In the genomic region with DNA sequence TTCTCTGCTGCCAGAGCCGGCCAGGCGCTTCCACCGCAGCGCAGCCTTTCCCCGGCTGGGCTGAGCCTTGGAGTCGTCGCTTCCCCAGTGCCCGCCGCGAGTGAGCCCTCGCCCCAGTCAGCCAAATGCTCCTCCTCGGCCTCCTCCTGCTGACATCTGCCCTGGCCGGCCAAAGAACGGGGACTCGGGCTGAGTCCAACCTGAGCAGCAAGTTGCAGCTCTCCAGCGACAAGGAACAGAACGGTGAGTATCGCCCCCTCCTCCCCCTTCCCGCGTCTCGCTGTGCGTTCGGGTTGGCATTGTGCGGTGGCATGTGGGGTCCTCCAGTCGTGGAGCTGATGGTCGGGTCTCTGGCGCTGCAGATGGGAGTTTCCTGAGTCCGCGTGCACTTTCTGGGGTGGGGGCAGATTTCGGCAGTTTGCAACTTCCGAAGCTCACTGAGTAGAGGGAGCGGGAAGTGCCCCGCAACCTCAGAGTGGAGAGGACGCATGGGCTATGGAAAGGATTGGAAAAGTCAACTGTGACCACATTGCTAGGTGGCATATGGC, we compare ENCODE assay signal across 8 mouse cellular contexts. TPM values are rescaled to one million over a fixed set of nuclear protein-coding genes. Genes with fewer than 3 reads are reported as not detected.
A peak's percentile ranks its signal among the peaks of the same experiment; 100 is the strongest.
DNase-seq lines count a peak whose midpoint lies in the region; ATAC-seq lines count a peak whose summit lies in the region.

No protein-coding gene starts in this region.

- ATAC-seq in embryonic facial prominence, embryonic 13.5 days (ENCODE audit: insufficient number of reproducible peaks, insufficient read depth, low FRiP score, low TSS enrichment, low read depth), result peak; percentile 46

- WGBS in embryonic facial prominence, embryonic 13.5 days, result under 1% methylated on average over 34 of the region's 34 CpGs

- H3K4me3 ChIP-seq in embryonic facial prominence, embryonic 13.5 days, result peak overlapping the region; percentile 77

- intact Hi-C loops in heart, postnatal 14 days (cut with DNase I), result loop anchor here (5.0 to 10.0 kb wide), 2 partner anchors 747 to 885 kb away; no protein-coding TSS in a partner anchor

- no peaks in the 10 kb centered on the region for H3K36me3 ChIP-seq in embryonic facial prominence, embryonic 13.5 days

- H3K9ac ChIP-seq in embryonic facial prominence, embryonic 13.5 days, result peak overlapping the region; percentile 88

- DNase-seq in B cell, adult 2 months, result peak; percentile 33 to 41
- peak; percentile 26 for DNase-seq in adrenal gland, adult 8-10 months
- peak; percentile 30 to 34 for DNase-seq in heart, postnatal 14 days
- peak; percentile 72 to 80 for DNase-seq in kidney, postnatal 36 days
- peak; percentile 22 for DNase-seq in lung, postnatal 10 days
- peak; percentile 63 for DNase-seq in ovary, postnatal 36 days (ENCODE audit: low spot score)
- peak; percentile 38 to 65 for DNase-seq in urinary bladder, postnatal 4 days (ENCODE audit: low spot score in 2 of 2)

- H3K27me3 ChIP-seq in embryonic facial prominence, embryonic 13.5 days, result no peaks in the 10 kb centered on the region

- H3K4me2 ChIP-seq in embryonic facial prominence, embryonic 13.5 days, result peak overlapping the region; percentile 85

- peaks cover 25% of the 10 kb centered on the region for H3K4me1 ChIP-seq in embryonic facial prominence, embryonic 13.5 days

- H3K9me3 ChIP-seq in embryonic facial prominence, embryonic 13.5 days, result no peaks in the 10 kb centered on the region

- H3K27ac ChIP-seq in embryonic facial prominence, embryonic 13.5 days, result peak overlapping the region; percentile 93

RNA-seq across cellular contexts. Expression of a gene that starts 1.2 kb away (rescaled TPM):
- total RNA-seq in adrenal gland, adult 8-10 months (2022), result 1 to 10 TPM; 6.3 to 9.0 (median 7.5) TPM
- 36.0 and 39.1 TPM in 2 replicates for polyA plus RNA-seq in embryonic facial prominence, embryonic 13.5 days (2015; fragmentation: Nextera tagmentation; extraction: Ambion mirVana)
- 1 to 10 TPM; 2.1 to 3.7 TPM for total RNA-seq in heart, postnatal 14 days (2021)

Comparison
In these comparisons a context has a peak if more than half of its experiments do, and no peak if none do; other contexts are left out.
1. Peak in every context shown above with its lines: DNase-seq, ATAC-seq, H3K4me3 ChIP-seq and H3K27ac ChIP-seq.
2. DNase-seq: peak in every context shown above with its lines; median percentile 76 in kidney, postnatal 36 days; 63 in ovary, postnatal 36 days; 52 in urinary bladder, postnatal 4 days; 37 in B cell, adult 2 months; 32 in heart, postnatal 14 days; 26 in adrenal gland, adult 8-10 months; 22 in lung, postnatal 10 days.